Mouse (Mus musculus): ENCODE data around the gene Scarf1. TPM values are rescaled to one million over a fixed set of nuclear protein-coding genes. Genes with fewer than 3 reads are reported as not detected.

Scarf1 gene
- total and polyA plus RNA-seq, 3 experiments = 0.24 to 0.90 (median 0.76) TPM

DNA sequence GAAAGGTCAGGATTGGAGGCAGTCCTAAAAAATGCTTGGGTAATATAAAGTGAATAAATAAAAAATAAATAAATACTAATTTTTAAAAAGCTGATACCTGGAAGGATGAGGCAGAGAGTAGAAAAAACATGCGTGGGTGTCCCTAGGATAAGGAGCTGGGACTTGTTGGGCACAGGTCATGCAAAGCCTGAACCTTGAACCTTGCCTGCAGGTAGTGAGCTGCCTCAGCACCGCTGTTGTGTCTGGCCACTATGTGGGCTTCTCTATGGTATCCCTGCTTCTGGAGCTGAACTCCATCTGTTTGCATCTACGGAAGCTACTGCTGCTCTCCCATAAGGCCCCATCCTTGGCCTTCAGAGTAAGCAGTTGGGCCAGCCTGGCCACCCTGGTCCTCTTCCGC lies 44.1 kb upstream of the Scarf1 start:
- H3K36me3 ChIP-seq (replicated peaks in 1 of 2; ENCODE audit: control insufficient read depth in 1 of 2, insufficient read depth in 1 of 2, low read length in 1 of 2) = peaks cover 15 to 22% of the 10 kb centered on the region in 2 experiments
- DNase-seq (ENCODE audit: extremely low read depth) = no peak
- peaks cover 5 to 36% of the 10 kb centered on the region in 2 experiments; a peak in 3 of 4 replicates for H3K4me1 ChIP-seq (ENCODE audit: control insufficient read depth in 1 of 2, insufficient read depth in 2 of 2)
- no peaks in the 10 kb centered on the region for H3K79me2 ChIP-seq (replicated peaks; ENCODE audit: control insufficient read depth, extremely low read depth, insufficient read depth, poor library complexity, severe bottlenecking)
- in situ Hi-C loops (cut with MboI; ENCODE audit: low pct_ligation_motif_present, low pct_unique_long_range_greater_than_20kb, low sequenced_read_pairs) (no loop called here), dilution Hi-C loops (cut with MboI; ENCODE audit: extremely low pct_ligation_motif_present, extremely low pct_unique_long_range_greater_than_20kb, low sequenced_read_pairs) (no loop called here)
- H3K27me3 ChIP-seq (replicated peaks) = no peaks in the 10 kb centered on the region
- H3K27ac ChIP-seq (ENCODE audit: insufficient read depth, low read depth) = no peak overlapping the region
- H3K9me3 ChIP-seq (replicated peaks; ENCODE audit: low read length) = peaks cover 12% of the 10 kb centered on the region
- H3K9ac ChIP-seq (ENCODE audit: insufficient read depth, low read depth) = no peak overlapping the region
- TF ChIP-seq POLR2A (IDR thresholded peaks at IDR 0.05; ENCODE audit: low read depth, low read length) (no peak), PAX5 (IDR thresholded peaks at IDR 0.05; ENCODE audit: low read length) (no peak), JUN (IDR thresholded peaks at IDR 0.05; ENCODE audit: insufficient read depth, low read depth, low read length) (no peak), NELFE (IDR thresholded peaks at IDR 0.05; ENCODE audit: low read depth, low read length) (no peak), JUND (conservative IDR thresholded peaks at IDR 0.05; ENCODE audit: low read depth, low read length) (no peak), SMC3 (IDR thresholded peaks at IDR 0.05; ENCODE audit: low read depth, low read length) (no peak), USF1 (IDR thresholded peaks at IDR 0.05; ENCODE audit: low read depth, low read length) (no peak), TBP (conservative IDR thresholded peaks at IDR 0.05; ENCODE audit: low read depth, low read length) (no peak), EP300 (IDR thresholded peaks at IDR 0.05; ENCODE audit: low read length) (no peak), TCF12 (IDR thresholded peaks at IDR 0.05; ENCODE audit: low read depth, low read length) (no peak), MAFK (IDR thresholded peaks at IDR 0.05; ENCODE audit: insufficient replicate concordance, low read length) (no peak), IRF4 (IDR thresholded peaks at IDR 0.05; ENCODE audit: low read depth, low read length) (no peak), E2F4 (IDR thresholded peaks at IDR 0.05; ENCODE audit: insufficient replicate concordance, low read depth, low read length) (no peak)
- H3K4me2 ChIP-seq (ENCODE audit: insufficient read depth, low read depth, poor library complexity, severe bottlenecking) = no peak overlapping the region
- no peak overlapping the region for H3K4me3 ChIP-seq (replicated peaks in 1 of 3; ENCODE audit: low read depth in 2 of 3, low read length in 2 of 3, poor library complexity in 1 of 3)

DNA sequence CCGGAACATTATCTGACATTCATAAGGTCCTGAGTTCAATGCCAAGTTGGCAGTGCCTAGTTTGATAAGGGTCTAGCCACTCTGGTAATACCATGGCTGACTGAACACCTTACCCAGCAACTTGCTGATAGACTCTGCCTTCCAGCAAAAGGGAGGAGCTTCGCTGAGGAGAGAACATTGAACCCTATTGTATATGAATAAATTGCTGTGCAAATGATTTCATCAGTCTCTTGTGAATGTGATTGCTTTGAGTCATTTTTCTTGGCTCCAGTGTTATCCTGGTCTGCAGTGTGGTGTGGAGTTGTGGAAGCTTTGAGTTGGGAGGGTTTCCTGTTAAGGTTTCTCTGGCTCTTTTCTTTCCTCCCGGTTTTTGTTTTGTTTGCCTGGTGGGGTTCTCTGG lies 42.7 kb upstream of the Scarf1 start:
- Histone ChIP-seq H3K4me2 (ENCODE audit: insufficient read depth, low read depth, poor library complexity, severe bottlenecking) (no peak overlapping the region), H3K4me1 (ENCODE audit: control insufficient read depth in 1 of 2, insufficient read depth in 2 of 2) (peaks cover 2 to 25% of the 10 kb centered on the region in 2 experiments; a peak in 2 of 4 replicates), H3K27ac (ENCODE audit: insufficient read depth, low read depth) (no peak overlapping the region), H3K27me3 (replicated peaks) (no peaks in the 10 kb centered on the region), H3K4me3 (replicated peaks in 1 of 3; ENCODE audit: low read depth in 2 of 3, low read length in 2 of 3, poor library complexity in 1 of 3) (no peak overlapping the region), H3K36me3 (replicated peaks in 1 of 2; ENCODE audit: control insufficient read depth in 1 of 2, insufficient read depth in 1 of 2, low read length in 1 of 2) (peaks cover 2 to 8% of the 10 kb centered on the region in 2 experiments), H3K9ac (ENCODE audit: insufficient read depth, low read depth) (no peak overlapping the region), H3K79me2 (replicated peaks; ENCODE audit: control insufficient read depth, extremely low read depth, insufficient read depth, poor library complexity, severe bottlenecking) (no peaks in the 10 kb centered on the region), H3K9me3 (replicated peaks; ENCODE audit: low read length) (peaks cover 9% of the 10 kb centered on the region)
- dilution Hi-C loops (cut with MboI; ENCODE audit: extremely low pct_ligation_motif_present, extremely low pct_unique_long_range_greater_than_20kb, low sequenced_read_pairs) (no loop called here), in situ Hi-C loops (cut with MboI; ENCODE audit: low pct_ligation_motif_present, low pct_unique_long_range_greater_than_20kb, low sequenced_read_pairs) (no loop called here)
- no peak for DNase-seq (ENCODE audit: extremely low read depth)
- TF ChIP-seq HCFC1 (IDR thresholded peaks at IDR 0.05; ENCODE audit: low read depth, low read length) (no peak), CHD1 (IDR thresholded peaks at IDR 0.05; ENCODE audit: low read depth, low read length) (no peak), ETS1 (conservative IDR thresholded peaks at IDR 0.05; ENCODE audit: low read depth, low read length) (no peak), RCOR1 (conservative IDR thresholded peaks at IDR 0.05; ENCODE audit: low read depth, low read length) (no peak), CHD2 (IDR thresholded peaks at IDR 0.05; ENCODE audit: low read length) (no peak), MAX (IDR thresholded peaks at IDR 0.05; ENCODE audit: low read length) (no peak), MAFK (IDR thresholded peaks at IDR 0.05; ENCODE audit: insufficient replicate concordance, low read length) (no peak), PAX5 (IDR thresholded peaks at IDR 0.05; ENCODE audit: low read length) (no peak), ZC3H11A (IDR thresholded peaks at IDR 0.05; ENCODE audit: low read depth, low read length) (no peak), SIN3A (IDR thresholded peaks at IDR 0.05; ENCODE audit: low read length) (no peak), TCF12 (IDR thresholded peaks at IDR 0.05; ENCODE audit: low read depth, low read length) (no peak), POLR2AphosphoS2 (IDR thresholded peaks at IDR 0.05; ENCODE audit: low read depth, low read length) (no peak), CTCF (conservative IDR thresholded peaks at IDR 0.05 in 1 of 2, IDR thresholded peaks at IDR 0.05 in 1 of 2; ENCODE audit: low read depth in 2 of 2, low read length in 2 of 2) (no peak), JUN (IDR thresholded peaks at IDR 0.05; ENCODE audit: insufficient read depth, low read depth, low read length) (no peak), JUND (conservative IDR thresholded peaks at IDR 0.05; ENCODE audit: low read depth, low read length) (no peak), TBP (conservative IDR thresholded peaks at IDR 0.05; ENCODE audit: low read depth, low read length) (no peak), POLR2A (IDR thresholded peaks at IDR 0.05; ENCODE audit: low read depth, low read length) (no peak)

Measured in CH12.LX (cell line).